Mouse (Mus musculus): ENCODE measurements at regions not wholly inside any gene's neighbourhood (a gene's known extent, or its start where the extent isn't known, plus 50 kb on each side); places are given as distances from the start of the nearest gene placed in this dataset.

DNA sequence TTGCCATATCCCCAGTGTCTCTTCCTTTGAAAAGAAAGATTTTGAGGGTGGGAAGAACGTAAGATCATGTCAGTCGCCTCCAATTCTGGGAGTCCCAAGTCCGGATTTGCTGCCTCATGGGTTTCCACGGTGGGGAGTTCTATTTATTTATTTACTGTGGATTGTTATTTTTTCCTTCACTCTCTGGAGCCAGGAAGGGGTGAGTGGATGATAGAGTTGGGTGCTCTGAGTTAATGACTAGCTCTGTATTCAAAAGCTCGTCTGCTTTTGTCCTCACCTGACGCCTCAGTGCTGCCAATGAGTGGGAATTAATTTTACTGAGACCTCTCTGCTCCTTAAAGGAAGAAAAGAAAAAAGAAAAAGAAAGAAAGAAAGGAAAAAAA is 551.8 kb upstream of the Btbd3 start:
- WGBS, result 80% methylated on average over 6 of the region's 6 CpGs
- DNase-seq (ENCODE audit: low spot score), result no peak
- H3K4me2 ChIP-seq (ENCODE audit: low read depth, low read length), result no peak overlapping the region
- H3K9me3 ChIP-seq (ENCODE audit: control insufficient read depth, low read length), result no peaks in the 10 kb centered on the region
- H3K36me3 ChIP-seq (ENCODE audit: control insufficient read depth, insufficient read depth, low read length), result no peaks in the 10 kb centered on the region
- H3K9ac ChIP-seq (ENCODE audit: low read depth, low read length), result no peak overlapping the region
- no peak overlapping the region for H3K4me3 ChIP-seq (ENCODE audit: low read depth, low read length)
- no peak overlapping the region for H3K27ac ChIP-seq (replicated peaks; ENCODE audit: low read depth, low read length)
- no peak for ATAC-seq (ENCODE audit: low read depth)
- H3K27me3 ChIP-seq (replicated peaks; ENCODE audit: control insufficient read depth, insufficient read depth, low read length), result peaks cover 6% of the 10 kb centered on the region; the same call in 1 of the 2 replicates
- peaks cover 10% of the 10 kb centered on the region for H3K4me1 ChIP-seq (ENCODE audit: control insufficient read depth, insufficient read depth, low read length)

DNA sequence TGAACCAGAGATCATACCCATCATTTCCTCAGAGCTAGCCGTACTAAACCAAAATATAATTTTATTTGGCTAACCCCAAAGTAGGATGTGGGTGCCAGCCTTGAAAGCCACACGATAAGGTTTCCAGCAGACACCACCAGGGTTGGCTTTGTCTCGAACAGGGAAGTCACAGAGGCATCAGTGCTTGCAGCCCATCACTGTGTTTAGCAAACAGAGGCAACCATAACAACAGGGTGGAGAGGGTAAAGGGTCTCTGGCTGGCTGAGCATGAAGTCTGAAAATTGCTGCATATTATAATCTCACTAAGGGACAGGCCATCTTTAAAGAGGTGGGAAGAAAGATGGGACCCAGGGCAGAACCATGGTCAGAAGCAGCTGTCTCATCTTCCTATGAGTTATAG is 552.3 kb upstream of the Btbd3 start:
- Histone ChIP-seq H3K36me3 (ENCODE audit: control insufficient read depth, insufficient read depth, low read length) (no peaks in the 10 kb centered on the region), H3K27me3 (replicated peaks; ENCODE audit: control insufficient read depth, insufficient read depth, low read length) (peaks cover 6% of the 10 kb centered on the region; the same call in 1 of the 2 replicates), H3K9me3 (ENCODE audit: control insufficient read depth, low read length) (no peaks in the 10 kb centered on the region), H3K27ac (replicated peaks; ENCODE audit: low read depth, low read length) (no peak overlapping the region), H3K9ac (ENCODE audit: low read depth, low read length) (no peak overlapping the region), H3K4me1 (ENCODE audit: control insufficient read depth, insufficient read depth, low read length) (peaks cover 10% of the 10 kb centered on the region), H3K4me2 (ENCODE audit: low read depth, low read length) (no peak overlapping the region), H3K4me3 (ENCODE audit: low read depth, low read length) (no peak overlapping the region)
- peak; percentile 47; the same call in 1 of the 2 replicates for ATAC-seq (ENCODE audit: low read depth)
- WGBS, result 62% methylated on average over 3 of the region's 3 CpGs
- peak; percentile 36 for DNase-seq (ENCODE audit: low spot score)

DNA sequence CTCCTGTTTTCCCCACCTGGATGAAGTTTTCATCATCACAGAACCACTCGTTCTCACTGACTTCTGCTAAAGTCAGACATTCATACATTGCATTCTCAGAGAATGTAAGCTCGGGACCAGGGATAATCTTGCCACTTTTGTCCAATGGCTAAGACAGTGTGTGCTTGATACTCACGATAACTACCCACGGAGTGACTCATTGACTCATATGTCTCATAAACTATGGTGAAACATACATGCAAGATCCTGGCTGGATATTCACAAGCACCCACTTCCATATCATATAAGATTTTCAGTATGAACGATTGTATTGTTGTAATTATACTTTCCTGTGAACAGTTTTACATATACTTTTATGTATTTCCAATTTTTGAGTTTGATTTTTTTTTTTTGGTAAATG is 560.5 kb upstream of the Btbd3 start:
- 86% methylated on average over 5 of the region's 5 CpGs for WGBS
- Histone ChIP-seq H3K4me3 (ENCODE audit: low read depth, low read length) (no peak overlapping the region), H3K4me2 (ENCODE audit: low read depth, low read length) (no peak overlapping the region), H3K27ac (replicated peaks; ENCODE audit: low read depth, low read length) (no peak overlapping the region), H3K9ac (ENCODE audit: low read depth, low read length) (no peak overlapping the region), H3K4me1 (ENCODE audit: control insufficient read depth, insufficient read depth, low read length) (no peaks in the 10 kb centered on the region), H3K36me3 (ENCODE audit: control insufficient read depth, insufficient read depth, low read length) (no peaks in the 10 kb centered on the region), H3K27me3 (replicated peaks; ENCODE audit: control insufficient read depth, insufficient read depth, low read length) (no peaks in the 10 kb centered on the region), H3K9me3 (ENCODE audit: control insufficient read depth, low read length) (no peaks in the 10 kb centered on the region)
- no peak for DNase-seq (ENCODE audit: low spot score)
- no peak for ATAC-seq (ENCODE audit: low read depth)

DNA sequence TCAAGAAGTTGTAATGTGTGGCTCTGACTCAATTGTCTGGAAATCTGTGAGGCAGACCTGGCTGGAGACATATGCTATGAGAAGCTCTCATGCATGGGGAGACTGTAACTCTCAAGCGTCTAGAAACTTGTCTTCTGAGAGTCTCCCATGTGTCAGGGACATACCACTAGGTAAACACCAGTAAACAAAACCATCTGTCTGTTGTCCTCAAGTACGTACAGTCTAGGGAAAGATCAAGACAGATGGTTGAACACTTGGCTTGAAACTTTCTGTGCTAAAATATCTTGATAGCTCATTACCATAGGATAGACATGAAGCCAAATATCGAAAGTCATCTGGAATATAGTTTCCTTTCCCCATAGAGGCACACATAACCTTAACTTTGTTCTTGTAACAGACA is 562.3 kb upstream of the Btbd3 start:
- H3K36me3 ChIP-seq (ENCODE audit: control insufficient read depth, insufficient read depth, low read length), result no peaks in the 10 kb centered on the region
- no peaks in the 10 kb centered on the region for H3K9me3 ChIP-seq (ENCODE audit: control insufficient read depth, low read length)
- no peak overlapping the region for H3K27ac ChIP-seq (replicated peaks; ENCODE audit: low read depth, low read length)
- ATAC-seq (ENCODE audit: low read depth) (no peak), DNase-seq (ENCODE audit: low spot score) (peak; percentile 68)
- no peak overlapping the region for H3K4me2 ChIP-seq (ENCODE audit: low read depth, low read length)
- no peak overlapping the region for H3K4me3 ChIP-seq (ENCODE audit: low read depth, low read length)
- no peak overlapping the region for H3K9ac ChIP-seq (ENCODE audit: low read depth, low read length)
- 53% methylated on average over 3 of the region's 3 CpGs for WGBS
- no peaks in the 10 kb centered on the region for H3K4me1 ChIP-seq (ENCODE audit: control insufficient read depth, insufficient read depth, low read length)
- H3K27me3 ChIP-seq (replicated peaks; ENCODE audit: control insufficient read depth, insufficient read depth, low read length), result no peaks in the 10 kb centered on the region

DNA sequence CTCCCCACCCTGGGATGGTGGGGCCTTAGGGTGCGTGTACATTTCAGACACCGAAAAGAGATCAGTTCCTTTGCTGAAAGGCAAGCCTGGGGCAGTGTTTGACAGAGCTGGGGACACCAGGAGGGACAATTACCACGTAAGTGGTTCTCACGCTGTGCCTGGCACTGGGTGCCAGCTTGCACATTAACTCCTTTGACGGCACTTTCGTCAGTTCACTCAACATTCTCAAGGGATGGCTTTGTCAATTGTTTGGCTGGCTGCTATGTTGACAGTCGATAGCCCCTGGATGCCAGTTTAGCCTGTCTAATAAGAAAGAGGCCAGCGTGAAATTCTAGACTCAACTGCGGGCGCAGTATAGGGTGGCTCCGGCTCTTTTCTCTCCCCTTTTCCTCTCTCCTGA is 569.2 kb upstream of the Btbd3 start:
- 0 out of 2 replicates have a peak, but pooled peaks have one; percentile 50 for ATAC-seq (ENCODE audit: low read depth)

DNA sequence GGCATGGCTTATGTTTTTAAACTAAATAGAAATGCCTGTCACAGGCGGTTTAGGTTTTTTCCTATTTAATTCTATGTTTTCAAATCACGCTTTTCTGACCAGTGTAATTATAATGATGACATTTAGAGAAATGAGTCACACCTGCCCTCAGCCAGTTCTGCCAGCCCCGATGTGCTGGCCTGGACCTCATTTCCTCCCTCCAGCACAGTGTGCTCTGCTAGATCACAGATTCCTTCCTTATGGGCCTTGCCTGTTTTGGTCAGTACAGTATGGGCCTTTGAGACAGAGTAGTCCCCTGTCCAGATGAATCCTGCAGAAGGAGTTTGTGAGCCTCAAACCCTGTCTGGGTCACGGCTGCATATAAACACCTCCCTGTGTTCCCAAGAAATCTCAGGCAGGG is 569.6 kb upstream of the Btbd3 start:
- H3K9me3 ChIP-seq (ENCODE audit: control insufficient read depth, low read length), result no peaks in the 10 kb centered on the region; the same call in 1 of the 2 replicates
- H3K9ac ChIP-seq (ENCODE audit: low read depth, low read length), result no peak overlapping the region
- no peaks in the 10 kb centered on the region for H3K27me3 ChIP-seq (replicated peaks; ENCODE audit: control insufficient read depth, insufficient read depth, low read length)
- no peaks in the 10 kb centered on the region for H3K36me3 ChIP-seq (ENCODE audit: control insufficient read depth, insufficient read depth, low read length)
- H3K4me2 ChIP-seq (ENCODE audit: low read depth, low read length), result no peak overlapping the region
- no peak overlapping the region for H3K4me3 ChIP-seq (ENCODE audit: low read depth, low read length)
- H3K27ac ChIP-seq (replicated peaks; ENCODE audit: low read depth, low read length), result no peak overlapping the region
- no peak for DNase-seq (ENCODE audit: low spot score)
- 45% methylated on average over 4 of the region's 4 CpGs for whole genome bisulfite sequencing
- no peak for ATAC-seq (ENCODE audit: low read depth)
- no peaks in the 10 kb centered on the region for H3K4me1 ChIP-seq (ENCODE audit: control insufficient read depth, insufficient read depth, low read length)

More for the DNA sequence above, 569.2 kb upstream of the Btbd3 start:
- no peak overlapping the region for H3K4me3 ChIP-seq (ENCODE audit: low read depth, low read length)
- no peak overlapping the region for H3K27ac ChIP-seq (replicated peaks; ENCODE audit: low read depth, low read length)
- no peak overlapping the region for H3K9ac ChIP-seq (ENCODE audit: low read depth, low read length)
- H3K4me2 ChIP-seq (ENCODE audit: low read depth, low read length), result no peak overlapping the region
- WGBS, result 59% methylated on average over 11 of the region's 11 CpGs
- no peaks in the 10 kb centered on the region for H3K9me3 ChIP-seq (ENCODE audit: control insufficient read depth, low read length)
- no peaks in the 10 kb centered on the region for H3K36me3 ChIP-seq (ENCODE audit: control insufficient read depth, insufficient read depth, low read length)
- no peaks in the 10 kb centered on the region for H3K27me3 ChIP-seq (replicated peaks; ENCODE audit: control insufficient read depth, insufficient read depth, low read length)
- DNase-seq (ENCODE audit: low spot score), result no peak
- no peaks in the 10 kb centered on the region for H3K4me1 ChIP-seq (ENCODE audit: control insufficient read depth, insufficient read depth, low read length)

DNA sequence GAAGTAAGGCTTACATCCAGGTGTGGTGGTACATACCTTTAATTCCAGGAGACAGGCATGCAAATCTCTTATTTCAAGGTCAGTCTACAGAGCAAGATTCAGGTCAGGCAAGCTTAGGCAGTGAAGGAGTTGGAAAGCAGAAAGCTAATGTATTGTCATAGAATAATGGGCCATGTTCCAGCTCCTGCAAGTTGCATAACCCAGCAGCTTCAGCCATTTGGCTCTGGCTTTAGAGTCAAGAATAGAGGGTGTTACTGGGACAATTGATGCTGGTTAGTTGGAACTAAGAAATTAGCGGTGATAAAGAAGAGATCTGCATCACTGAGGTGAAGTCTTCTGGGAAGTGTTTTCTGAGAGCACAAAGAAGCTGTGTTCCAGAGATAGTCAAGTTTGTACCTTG is 565.3 kb upstream of the Jag1 start:
- H3K9ac ChIP-seq (ENCODE audit: low read depth, low read length), result no peak overlapping the region

DNA sequence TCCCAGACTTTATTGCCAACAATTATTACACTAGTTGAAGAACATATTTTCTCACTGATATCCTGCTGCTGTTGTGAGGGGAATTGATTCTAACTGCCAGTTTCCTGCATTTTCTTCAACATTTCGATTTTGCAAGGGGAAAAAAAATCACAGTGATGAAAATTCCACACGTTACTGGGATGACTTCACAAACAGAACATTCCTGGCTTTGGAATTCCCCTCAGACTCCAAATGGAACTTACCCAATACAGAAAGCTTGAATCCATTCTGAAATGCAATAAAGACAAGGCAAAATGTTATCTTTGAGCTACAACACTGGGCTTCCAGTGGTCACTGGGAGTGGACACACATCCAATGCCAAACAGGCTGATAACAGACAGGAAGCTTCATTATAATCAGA is 546.7 kb upstream of the Jag1 start:
- H3K9ac ChIP-seq (ENCODE audit: low read depth, low read length), result no peak overlapping the region
- 16% methylated on average over 2 of the region's 2 CpGs for WGBS
- no peaks in the 10 kb centered on the region for H3K9me3 ChIP-seq (ENCODE audit: control insufficient read depth, low read length)
- no peak for ATAC-seq (ENCODE audit: low read depth)
- H3K4me3 ChIP-seq (ENCODE audit: low read depth, low read length), result no peak overlapping the region
- no peak for DNase-seq (ENCODE audit: low spot score)
- H3K27me3 ChIP-seq (replicated peaks; ENCODE audit: control insufficient read depth, insufficient read depth, low read length), result no peaks in the 10 kb centered on the region
- peaks cover 6% of the 10 kb centered on the region; the same call in 1 of the 2 replicates for H3K4me1 ChIP-seq (ENCODE audit: control insufficient read depth, insufficient read depth, low read length)
- H3K27ac ChIP-seq (replicated peaks; ENCODE audit: low read depth, low read length), result no peak overlapping the region
- H3K36me3 ChIP-seq (ENCODE audit: control insufficient read depth, insufficient read depth, low read length), result no peaks in the 10 kb centered on the region
- no peak overlapping the region for H3K4me2 ChIP-seq (ENCODE audit: low read depth, low read length)

More for the DNA sequence above, 565.3 kb upstream of the Jag1 start:
- ATAC-seq (ENCODE audit: low read depth) (no peak), DNase-seq (ENCODE audit: low spot score) (no peak)
- no peak overlapping the region for H3K4me3 ChIP-seq (ENCODE audit: low read depth, low read length)
- no peaks in the 10 kb centered on the region for H3K27me3 ChIP-seq (replicated peaks; ENCODE audit: control insufficient read depth, insufficient read depth, low read length)
- no peaks in the 10 kb centered on the region; the same call in 1 of the 2 replicates for H3K9me3 ChIP-seq (ENCODE audit: control insufficient read depth, low read length)
- no peak overlapping the region for H3K27ac ChIP-seq (replicated peaks; ENCODE audit: low read depth, low read length)
- no peaks in the 10 kb centered on the region for H3K36me3 ChIP-seq (ENCODE audit: control insufficient read depth, insufficient read depth, low read length)
- H3K4me2 ChIP-seq (ENCODE audit: low read depth, low read length), result no peak overlapping the region
- WGBS, result 100% methylated on average over 1 of the region's 1 CpGs
- no peaks in the 10 kb centered on the region for H3K4me1 ChIP-seq (ENCODE audit: control insufficient read depth, insufficient read depth, low read length)

DNA sequence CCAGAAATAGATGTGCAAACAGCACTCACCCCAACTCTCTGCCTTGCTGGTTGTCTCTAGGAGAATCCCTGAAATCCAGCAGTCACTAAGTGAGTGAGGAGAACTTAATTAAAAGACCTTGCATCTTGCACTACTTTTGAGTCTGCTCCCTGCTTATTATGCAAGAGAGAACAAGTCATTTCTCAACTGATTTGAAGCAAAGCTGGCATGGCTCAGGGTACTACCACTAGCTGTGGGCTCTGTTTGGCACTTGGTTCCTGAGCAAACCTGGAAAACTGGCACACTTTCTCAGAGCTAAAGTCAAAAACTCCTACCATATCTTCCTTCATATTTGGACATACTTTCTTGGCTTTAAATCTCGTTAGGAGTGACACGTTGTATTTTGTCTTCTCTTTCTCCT is 545.8 kb upstream of the Jag1 start:
- DNase-seq (ENCODE audit: low spot score), result no peak
- Histone ChIP-seq H3K27ac (replicated peaks; ENCODE audit: low read depth, low read length) (no peak overlapping the region), H3K4me3 (ENCODE audit: low read depth, low read length) (no peak overlapping the region), H3K4me1 (ENCODE audit: control insufficient read depth, insufficient read depth, low read length) (peaks cover 6% of the 10 kb centered on the region; the same call in 1 of the 2 replicates), H3K9me3 (ENCODE audit: control insufficient read depth, low read length) (no peaks in the 10 kb centered on the region), H3K9ac (ENCODE audit: low read depth, low read length) (no peak overlapping the region), H3K36me3 (ENCODE audit: control insufficient read depth, insufficient read depth, low read length) (no peaks in the 10 kb centered on the region), H3K27me3 (replicated peaks; ENCODE audit: control insufficient read depth, insufficient read depth, low read length) (no peaks in the 10 kb centered on the region), H3K4me2 (ENCODE audit: low read depth, low read length) (no peak overlapping the region)
- ATAC-seq (ENCODE audit: low read depth), result no peak
- WGBS, result 89% methylated on average over 2 of the region's 2 CpGs
